Mouse (Mus musculus): ENCODE data around the gene Ssh2. TPM values are rescaled to one million over a fixed set of nuclear protein-coding genes. Genes with fewer than 3 reads are reported as not detected.

The Ssh2 gene
- polyA plus RNA-seq, 1 experiment from 2014 or later: 26.6 TPM

GRCm38 (mm10) chr11:77442186-77443170 is 226.4 kb downstream of the Ssh2 start:
- Histone ChIP-seq H3K4me3 (replicated peaks; ENCODE audit: low read depth, low read length) (no peak overlapping the region), H3K9me3 (ENCODE audit: control insufficient read depth, low read length) (no peaks in the 10 kb centered on the region), H3K4me2 (ENCODE audit: low read length) (no peak overlapping the region), H3K36me3 (ENCODE audit: control insufficient read depth, insufficient read depth, low read length) (peaks cover 59% of the 10 kb centered on the region), H3K4me1 (ENCODE audit: control insufficient read depth, insufficient read depth, low read length) (no peaks in the 10 kb centered on the region), H3K27ac (replicated peaks; ENCODE audit: low read depth, low read length) (no peak overlapping the region), H3K27me3 (ENCODE audit: control insufficient read depth, insufficient read depth, low read length) (no peaks in the 10 kb centered on the region), H3K9ac (replicated peaks; ENCODE audit: low read length) (no peak overlapping the region)
- ATAC-seq (ENCODE audit: low FRiP score, low TSS enrichment): no peak
- DNase-seq: no peak
- 87% methylated on average over 7 of the region's 7 CpGs for WGBS

GRCm38 (mm10) chr11:77444939-77445338 is 228.9 kb downstream of the Ssh2 start:
- H3K9me3 ChIP-seq (ENCODE audit: control insufficient read depth, low read length): no peaks in the 10 kb centered on the region

DNA sequence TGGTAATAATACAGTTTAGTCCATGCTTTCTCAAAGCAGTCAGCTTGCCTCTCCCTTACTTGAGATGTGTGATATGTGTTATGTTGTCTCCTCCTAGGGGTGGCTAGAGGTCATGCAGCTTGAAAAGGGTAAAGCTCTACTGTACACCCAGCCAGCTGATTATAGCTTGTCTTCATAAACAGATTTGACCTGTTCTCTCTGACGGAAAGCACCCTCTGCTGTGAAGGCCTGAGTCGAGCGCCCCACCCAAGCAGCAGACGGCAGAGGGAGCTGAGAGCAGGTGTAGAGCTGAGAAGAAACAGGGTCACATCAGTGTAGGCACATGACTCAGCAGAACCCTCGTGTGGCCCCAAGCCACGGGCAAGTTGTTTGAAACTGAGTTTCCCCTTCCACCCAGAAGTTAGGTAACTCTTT is 230.5 kb downstream of the Ssh2 start:
- no peaks in the 10 kb centered on the region for H3K9me3 ChIP-seq (ENCODE audit: control insufficient read depth, low read length)
- no peaks in the 10 kb centered on the region for H3K4me1 ChIP-seq (ENCODE audit: control insufficient read depth, insufficient read depth, low read length)
- no peak overlapping the region for H3K4me2 ChIP-seq (ENCODE audit: low read length)
- no peak overlapping the region for H3K27ac ChIP-seq (replicated peaks; ENCODE audit: low read depth, low read length)
- H3K27me3 ChIP-seq (ENCODE audit: control insufficient read depth, insufficient read depth, low read length): no peaks in the 10 kb centered on the region
- peak; percentile 74 for DNase-seq
- H3K9ac ChIP-seq (replicated peaks; ENCODE audit: low read length): no peak overlapping the region
- WGBS: 69% methylated on average over 6 of the region's 6 CpGs
- peaks cover 45% of the 10 kb centered on the region for H3K36me3 ChIP-seq (ENCODE audit: control insufficient read depth, insufficient read depth, low read length)
- ATAC-seq (ENCODE audit: low FRiP score, low TSS enrichment): no peak
- H3K4me3 ChIP-seq (replicated peaks; ENCODE audit: low read depth, low read length): no peak overlapping the region

More at GRCm38 (mm10) chr11:77444939-77445338, 228.9 kb downstream of the Ssh2 start:
- no peaks in the 10 kb centered on the region for H3K27me3 ChIP-seq (ENCODE audit: control insufficient read depth, insufficient read depth, low read length)
- WGBS: 85% methylated on average over 2 of the region's 2 CpGs
- no peak overlapping the region for H3K9ac ChIP-seq (replicated peaks; ENCODE audit: low read length)
- H3K4me2 ChIP-seq (ENCODE audit: low read length): no peak overlapping the region
- no peak overlapping the region for H3K27ac ChIP-seq (replicated peaks; ENCODE audit: low read depth, low read length)
- peaks cover 52% of the 10 kb centered on the region for H3K36me3 ChIP-seq (ENCODE audit: control insufficient read depth, insufficient read depth, low read length)
- no peak for DNase-seq
- H3K4me1 ChIP-seq (ENCODE audit: control insufficient read depth, insufficient read depth, low read length): no peaks in the 10 kb centered on the region
- ATAC-seq (ENCODE audit: low FRiP score, low TSS enrichment): no peak
- H3K4me3 ChIP-seq (replicated peaks; ENCODE audit: low read depth, low read length): no peak overlapping the region

DNA sequence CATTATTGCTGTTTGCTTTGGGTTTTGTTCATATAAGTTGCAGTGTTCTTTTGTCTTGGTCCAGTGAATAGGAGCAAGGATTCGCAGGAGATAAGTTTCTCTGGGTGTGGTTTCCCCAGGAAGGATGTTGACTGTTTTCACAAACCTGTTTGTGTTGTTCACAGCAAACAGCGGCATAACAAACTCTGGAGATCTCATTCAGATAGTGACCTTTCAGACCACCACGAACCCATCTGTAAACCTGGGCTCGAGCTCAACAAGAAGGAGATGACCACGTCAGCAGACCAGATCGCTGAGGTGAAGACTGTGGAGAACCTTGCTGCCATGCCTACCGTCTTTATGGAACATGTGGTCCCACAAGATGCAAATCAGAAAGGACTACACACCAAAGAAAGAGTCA is 233.1 kb downstream of the Ssh2 start:
- no peaks in the 10 kb centered on the region for H3K9me3 ChIP-seq (ENCODE audit: control insufficient read depth, low read length)
- no peak overlapping the region for H3K9ac ChIP-seq (replicated peaks; ENCODE audit: low read length)
- H3K36me3 ChIP-seq (ENCODE audit: control insufficient read depth, insufficient read depth, low read length): peaks cover 43% of the 10 kb centered on the region
- H3K4me2 ChIP-seq (ENCODE audit: low read length): no peak overlapping the region
- no peaks in the 10 kb centered on the region for H3K4me1 ChIP-seq (ENCODE audit: control insufficient read depth, insufficient read depth, low read length)
- H3K4me3 ChIP-seq (replicated peaks; ENCODE audit: low read depth, low read length): no peak overlapping the region
- 94% methylated on average over 7 of the region's 7 CpGs for WGBS
- no peak for ATAC-seq (ENCODE audit: low FRiP score, low TSS enrichment)
- H3K27me3 ChIP-seq (ENCODE audit: control insufficient read depth, insufficient read depth, low read length): no peaks in the 10 kb centered on the region
- no peak for DNase-seq
- H3K27ac ChIP-seq (replicated peaks; ENCODE audit: low read depth, low read length): no peak overlapping the region

- H3K9ac ChIP-seq (replicated peaks; ENCODE audit: low read length): no peak overlapping the region
- ATAC-seq (ENCODE audit: low FRiP score, low TSS enrichment) (no peak), DNase-seq (no peak)
- no peaks in the 10 kb centered on the region for H3K9me3 ChIP-seq (ENCODE audit: control insufficient read depth, low read length)
- H3K4me1 ChIP-seq (ENCODE audit: control insufficient read depth, insufficient read depth, low read length): no peaks in the 10 kb centered on the region
- H3K4me2 ChIP-seq (ENCODE audit: low read length): no peak overlapping the region
- H3K36me3 ChIP-seq (ENCODE audit: control insufficient read depth, insufficient read depth, low read length): peaks cover 54% of the 10 kb centered on the region
- 96% methylated on average over 2 of the region's 2 CpGs for WGBS
- no peak overlapping the region for H3K27ac ChIP-seq (replicated peaks; ENCODE audit: low read depth, low read length)
- no peaks in the 10 kb centered on the region for H3K27me3 ChIP-seq (ENCODE audit: control insufficient read depth, insufficient read depth, low read length)
- no peak overlapping the region for H3K4me3 ChIP-seq (replicated peaks; ENCODE audit: low read depth, low read length)
Measured at GRCm38 (mm10) chr11:77451670-77452069, 235.6 kb downstream of the Ssh2 start.

- no peak overlapping the region for H3K4me3 ChIP-seq (replicated peaks; ENCODE audit: low read depth, low read length)
- H3K27me3 ChIP-seq (ENCODE audit: control insufficient read depth, insufficient read depth, low read length): no peaks in the 10 kb centered on the region
- H3K4me1 ChIP-seq (ENCODE audit: control insufficient read depth, insufficient read depth, low read length): no peaks in the 10 kb centered on the region
- H3K9me3 ChIP-seq (ENCODE audit: control insufficient read depth, low read length): no peaks in the 10 kb centered on the region
- H3K4me2 ChIP-seq (ENCODE audit: low read length): no peak overlapping the region
- 99% methylated on average over 2 of the region's 2 CpGs for WGBS
- H3K27ac ChIP-seq (replicated peaks; ENCODE audit: low read depth, low read length): no peak overlapping the region
- DNase-seq (no peak), ATAC-seq (ENCODE audit: low FRiP score, low TSS enrichment) (no peak)
- H3K36me3 ChIP-seq (ENCODE audit: control insufficient read depth, insufficient read depth, low read length): peaks cover 52% of the 10 kb centered on the region
- no peak overlapping the region for H3K9ac ChIP-seq (replicated peaks; ENCODE audit: low read length)
Measured at GRCm38 (mm10) chr11:77453388-77453787, 237.3 kb downstream of the Ssh2 start.

- H3K4me1 ChIP-seq (ENCODE audit: control insufficient read depth, insufficient read depth, low read length): no peaks in the 10 kb centered on the region
- 87% methylated on average over 9 of the region's 9 CpGs for WGBS
- no peak overlapping the region for H3K4me2 ChIP-seq (ENCODE audit: low read length)
- no peak overlapping the region for H3K4me3 ChIP-seq (replicated peaks; ENCODE audit: low read depth, low read length)
- no peak overlapping the region for H3K27ac ChIP-seq (replicated peaks; ENCODE audit: low read depth, low read length)
- H3K9me3 ChIP-seq (ENCODE audit: control insufficient read depth, low read length): no peaks in the 10 kb centered on the region
- H3K36me3 ChIP-seq (ENCODE audit: control insufficient read depth, insufficient read depth, low read length): peaks cover 31% of the 10 kb centered on the region
- H3K9ac ChIP-seq (replicated peaks; ENCODE audit: low read length): no peak overlapping the region
- DNase-seq (no peak), ATAC-seq (ENCODE audit: low FRiP score, low TSS enrichment) (no peak)
- H3K27me3 ChIP-seq (ENCODE audit: control insufficient read depth, insufficient read depth, low read length): peaks cover 7% of the 10 kb centered on the region; the same call in 1 of the 2 replicates
Measured at GRCm38 (mm10) chr11:77455770-77456510, 239.9 kb downstream of the Ssh2 start.

DNA sequence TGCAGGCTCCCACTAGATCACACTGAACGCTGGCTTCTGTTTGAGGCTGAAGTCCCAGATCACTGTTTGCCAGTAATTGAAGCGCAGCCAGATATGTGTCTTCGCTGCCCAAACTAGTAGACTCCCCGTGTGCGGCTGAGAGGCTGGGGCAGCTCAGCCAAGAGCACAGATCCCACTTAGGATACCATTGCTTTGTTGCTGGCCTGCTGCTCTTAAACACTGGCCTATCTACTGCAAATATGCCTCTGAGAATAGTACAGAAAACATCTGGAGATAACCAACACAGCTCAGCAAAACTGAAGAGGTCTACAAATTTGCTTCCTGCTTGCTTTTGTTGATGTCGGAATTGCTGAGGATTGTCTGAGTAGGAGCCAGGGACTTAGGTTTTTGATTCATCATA is 240.8 kb downstream of the Ssh2 start:
- peaks cover 17% of the 10 kb centered on the region; the same call in 1 of the 2 replicates for H3K27me3 ChIP-seq (ENCODE audit: control insufficient read depth, insufficient read depth, low read length)
- H3K9me3 ChIP-seq (ENCODE audit: control insufficient read depth, low read length): no peaks in the 10 kb centered on the region
- no peaks in the 10 kb centered on the region for H3K4me1 ChIP-seq (ENCODE audit: control insufficient read depth, insufficient read depth, low read length)
- no peak overlapping the region for H3K27ac ChIP-seq (replicated peaks; ENCODE audit: low read depth, low read length)
- H3K36me3 ChIP-seq (ENCODE audit: control insufficient read depth, insufficient read depth, low read length): peaks cover 28% of the 10 kb centered on the region
- 87% methylated on average over 6 of the region's 6 CpGs for WGBS
- DNase-seq (no peak), ATAC-seq (ENCODE audit: low FRiP score, low TSS enrichment) (no peak)
- no peak overlapping the region for H3K4me3 ChIP-seq (replicated peaks; ENCODE audit: low read depth, low read length)
- H3K4me2 ChIP-seq (ENCODE audit: low read length): no peak overlapping the region
- no peak overlapping the region for H3K9ac ChIP-seq (replicated peaks; ENCODE audit: low read length)
